Mouse (Mus musculus) hindbrain, embryonic 12.5 days (tissue): ENCODE results near the gene Ccr7. TPM values are rescaled to one million over a fixed set of nuclear protein-coding genes. Genes with fewer than 3 reads are reported as not detected.

Experiments used
- ATAC-seq: fragments of 200-750 bp; cut with Nextera tagmentation; 2 replicates; pipeline ENCODE4 v1.8.0; 2017; ENCODE audit warnings: moderate TSS enrichment; ENCODE audit not compliant: low FRiP score
- H3K27ac ChIP-seq: fragments of 300-500 bp; sonication (generic); 2 replicates; pipeline ENCODE4 v1.5.1; 2016; ENCODE audit warnings: mild to moderate bottlenecking
- H3K27me3 ChIP-seq: fragments of 300-500 bp; sonication (generic); 2 replicates; pipeline ENCODE4 v1.6.1; 2016; ENCODE audit warnings: mild to moderate bottlenecking
- H3K36me3 ChIP-seq: fragments of 300-500 bp; sonication (generic); 2 replicates; pipeline ENCODE4 v1.6.1; 2016; ENCODE audit warnings: mild to moderate bottlenecking
- H3K4me1 ChIP-seq: fragments of 300-500 bp; sonication (generic); 2 replicates; pipeline ENCODE4 v1.6.1; 2016
- H3K4me2 ChIP-seq: fragments of 300-500 bp; sonication (generic); replicated peaks from 2 replicates; pipeline ENCODE4 v1.6.1; 2016; ENCODE audit warnings: mild to moderate bottlenecking
- H3K4me3 ChIP-seq: fragments of 300-500 bp; sonication (generic); 2 replicates; pipeline ENCODE4 v1.5.1; 2016; ENCODE audit warnings: mild to moderate bottlenecking
- H3K9ac ChIP-seq: fragments of 300-500 bp; sonication (generic); 2 replicates; pipeline ENCODE4 v1.6.1; 2016; ENCODE audit warnings: mild to moderate bottlenecking, moderate library complexity
- H3K9me3 ChIP-seq: fragments of 300-500 bp; sonication (generic); replicated peaks from 2 replicates; pipeline ENCODE4 v1.6.1; 2016; ENCODE audit warnings: mild to moderate bottlenecking
- WGBS: fragments of 180-500 bp; shearing (Covaris S2); methylation state at CpG from one replicate; pipeline ENCODE4 v1.1.7; 2016; 5-methylcytosine and 5-hydroxymethylcytosine counted together
- polyA plus RNA-seq: library from polyadenylated mRNA; unstranded; fragments of >200 nt; fragmentation: Nextera tagmentation; extraction: Ambion mirVana; gene quantifications from 2 replicates; pipeline ENCODE4 v1.2.1, GENCODE M21; 2016

Gene Ccr7
- polyA plus RNA-seq, 1 experiment from 2014 or later: 0.25 TPM

GRCm38 (mm10) chr11:99104609-99105410, 50.1 kb downstream of the Ccr7 start:
- ATAC-seq: no peak
- Histone ChIP-seq H3K4me3 (no peak overlapping the region), H3K4me1 (no peaks in the 10 kb centered on the region; the same call in 1 of the 2 replicates), H3K27ac (no peak overlapping the region), H3K9ac (no peak overlapping the region), H3K9me3 (no peaks in the 10 kb centered on the region), H3K27me3 (no peaks in the 10 kb centered on the region), H3K4me2 (no peak overlapping the region), H3K36me3 (no peaks in the 10 kb centered on the region)
- 84% methylated on average over 9 of the region's 9 CpGs for WGBS

- H3K27me3 ChIP-seq: no peaks in the 10 kb centered on the region
- ATAC-seq: no peak
- no peak overlapping the region for H3K4me3 ChIP-seq
- H3K4me2 ChIP-seq: no peak overlapping the region
- no peak overlapping the region for H3K9ac ChIP-seq
- no peaks in the 10 kb centered on the region for H3K36me3 ChIP-seq
- no peaks in the 10 kb centered on the region; the same call in 1 of the 2 replicates for H3K4me1 ChIP-seq
- no peak overlapping the region for H3K27ac ChIP-seq
- H3K9me3 ChIP-seq: no peaks in the 10 kb centered on the region
- WGBS: 82% methylated on average over 9 of the region's 9 CpGs
Observed at GRCm38 (mm10) chr11:99102575-99103270, 52.2 kb downstream of the Ccr7 start.

GRCm38 (mm10) chr11:99101693-99102092, 53.2 kb downstream of the Ccr7 start:
- Histone ChIP-seq H3K36me3 (no peaks in the 10 kb centered on the region), H3K9ac (no peak overlapping the region), H3K4me2 (no peak overlapping the region), H3K4me3 (no peak overlapping the region), H3K27ac (no peak overlapping the region), H3K9me3 (no peaks in the 10 kb centered on the region), H3K4me1 (no peaks in the 10 kb centered on the region; the same call in 1 of the 2 replicates), H3K27me3 (no peaks in the 10 kb centered on the region)
- ATAC-seq: no peak
- WGBS: 82% methylated on average over 8 of the region's 8 CpGs

- Histone ChIP-seq H3K9ac (no peak overlapping the region), H3K27me3 (no peaks in the 10 kb centered on the region), H3K36me3 (no peaks in the 10 kb centered on the region), H3K4me1 (no peaks in the 10 kb centered on the region), H3K4me3 (no peak overlapping the region), H3K27ac (no peak overlapping the region), H3K4me2 (no peak overlapping the region), H3K9me3 (no peaks in the 10 kb centered on the region)
- 84% methylated on average over 5 of the region's 5 CpGs for WGBS
- ATAC-seq: no peak
Observed at GRCm38 (mm10) chr11:99100215-99100614, 54.7 kb downstream of the Ccr7 start.

GRCm38 (mm10) chr11:99099516-99099915, 55.4 kb downstream of the Ccr7 start:
- Histone ChIP-seq H3K9me3 (no peaks in the 10 kb centered on the region), H3K27ac (no peak overlapping the region), H3K9ac (no peak overlapping the region), H3K4me1 (no peaks in the 10 kb centered on the region), H3K27me3 (no peaks in the 10 kb centered on the region), H3K4me2 (no peak overlapping the region), H3K4me3 (no peak overlapping the region), H3K36me3 (no peaks in the 10 kb centered on the region)
- WGBS: 79% methylated on average over 7 of the region's 7 CpGs
- ATAC-seq: no peak

- Histone ChIP-seq H3K36me3 (no peaks in the 10 kb centered on the region), H3K9me3 (no peaks in the 10 kb centered on the region), H3K27me3 (no peaks in the 10 kb centered on the region), H3K4me3 (no peak overlapping the region), H3K4me1 (no peaks in the 10 kb centered on the region), H3K4me2 (no peak overlapping the region), H3K9ac (no peak overlapping the region), H3K27ac (no peak overlapping the region)
- 89% methylated on average over 9 of the region's 9 CpGs for WGBS
- ATAC-seq: no peak
Observed at GRCm38 (mm10) chr11:99098924-99099323, 56.0 kb downstream of the Ccr7 start.

- Histone ChIP-seq H3K4me1 (no peaks in the 10 kb centered on the region), H3K27ac (no peak overlapping the region), H3K36me3 (no peaks in the 10 kb centered on the region), H3K27me3 (no peaks in the 10 kb centered on the region), H3K4me2 (no peak overlapping the region), H3K9me3 (no peaks in the 10 kb centered on the region), H3K4me3 (no peak overlapping the region), H3K9ac (no peak overlapping the region)
- WGBS: 79% methylated on average over 8 of the region's 8 CpGs
- no peak for ATAC-seq
Observed at GRCm38 (mm10) chr11:99096996-99097774, 57.7 kb downstream of the Ccr7 start.

GRCm38 (mm10) chr11:99096417-99096816, 58.5 kb downstream of the Ccr7 start:
- Histone ChIP-seq H3K4me3 (no peak overlapping the region), H3K4me1 (no peaks in the 10 kb centered on the region), H3K27me3 (no peaks in the 10 kb centered on the region), H3K36me3 (no peaks in the 10 kb centered on the region), H3K9ac (no peak overlapping the region), H3K27ac (no peak overlapping the region), H3K9me3 (no peaks in the 10 kb centered on the region), H3K4me2 (no peak overlapping the region)
- ATAC-seq: no peak
- 82% methylated on average over 4 of the region's 4 CpGs for WGBS

- H3K9me3 ChIP-seq: no peaks in the 10 kb centered on the region
- no peak for ATAC-seq
- H3K4me2 ChIP-seq: no peak overlapping the region
- 66% methylated on average over 4 of the region's 4 CpGs for WGBS
- H3K9ac ChIP-seq: no peak overlapping the region
- H3K27me3 ChIP-seq: no peaks in the 10 kb centered on the region
- H3K36me3 ChIP-seq: no peaks in the 10 kb centered on the region
- H3K27ac ChIP-seq: no peak overlapping the region
- H3K4me1 ChIP-seq: no peaks in the 10 kb centered on the region
- no peak overlapping the region for H3K4me3 ChIP-seq
Observed at GRCm38 (mm10) chr11:99095759-99096158, 59.1 kb downstream of the Ccr7 start.

GRCm38 (mm10) chr11:99094911-99095676, 59.8 kb downstream of the Ccr7 start:
- no peaks in the 10 kb centered on the region for H3K27me3 ChIP-seq
- ATAC-seq: no peak
- WGBS: 48% methylated on average over 2 of the region's 2 CpGs

More at GRCm38 (mm10) chr11:99094911-99095676, 59.8 kb downstream of the Ccr7 start:
- H3K4me1 ChIP-seq: no peaks in the 10 kb centered on the region
- H3K9me3 ChIP-seq: no peaks in the 10 kb centered on the region
- H3K4me3 ChIP-seq: no peak overlapping the region
- H3K9ac ChIP-seq: no peak overlapping the region
- H3K4me2 ChIP-seq: no peak overlapping the region
- no peaks in the 10 kb centered on the region for H3K36me3 ChIP-seq
- no peak overlapping the region for H3K27ac ChIP-seq
